Mouse (Mus musculus) gastrocnemius, adult 8-10 months (tissue): Measurements from ENCODE around the gene Frmd3. TPM values are rescaled to one million over a fixed set of nuclear protein-coding genes. Genes with fewer than 3 reads are reported as not detected.
"Not testable (repeated sequence)": the region's sequence is repeated elsewhere in the genome, so short reads cannot be mapped to it uniquely, and the experiment has no call there.

ENCODE experiments used
- DNase-seq, 2 experiments: peaks; one replicate each; pipeline ENCODE4 v3.0.0; 2022; ENCODE audit warnings: low spot score in 2 of 2
- total RNA-seq, 4 experiments: library from RNA; stranded (reverse); gene quantifications; 2 replicates each; pipeline ENCODE4 v1.2.4; 2022

Gene Frmd3
- under 1 TPM; 0.07 to 0.43 (median 0.20) TPM for total RNA-seq

GRCm38 (mm10) chr4:74013211-74014047 is at the start of gene Frmd3:
Gene Frmd3, plus strand, starts transcription at chr4:74013442.
- DNase-seq: peak in 1 of 2 experiments; percentile 7

- DNase-seq: peak; percentile 4 to 58
Measured at GRCm38 (mm10) chr4:73980454-73980853, 32.8 kb upstream of the Frmd3 start.

GRCm38 (mm10) chr4:74012277-74012676 is 965 bp upstream of the Frmd3 start:
- no peak for DNase-seq

- no peak for DNase-seq
Measured at GRCm38 (mm10) chr4:74012700-74013099, 542 bp upstream of the Frmd3 start.

GRCm38 (mm10) chr4:74014048-74014500 is 832 bp downstream of the Frmd3 start:
- DNase-seq: no peak

GRCm38 (mm10) chr4:74020084-74020483 is 6.8 kb downstream of the Frmd3 start:
- DNase-seq: no peak

GRCm38 (mm10) chr4:74043226-74043625 is 30.0 kb downstream of the Frmd3 start:
- no peak for DNase-seq

GRCm38 (mm10) chr4:74051692-74052091 is 38.5 kb downstream of the Frmd3 start:
- DNase-seq: no peak

- DNase-seq: no peak
Measured at GRCm38 (mm10) chr4:74076727-74077126, 63.5 kb downstream of the Frmd3 start.

GRCm38 (mm10) chr4:74110816-74111215 is 97.6 kb downstream of the Frmd3 start:
- DNase-seq: no peak

GRCm38 (mm10) chr4:74191528-74191927 is 178.3 kb downstream of the Frmd3 start:
- no peak for DNase-seq

- no peak for DNase-seq
Measured at GRCm38 (mm10) chr4:74201281-74201811, 188.1 kb downstream of the Frmd3 start.

GRCm38 (mm10) chr4:74221780-74222179 is 208.5 kb downstream of the Frmd3 start:
- DNase-seq: not testable (repeated sequence)

GRCm38 (mm10) chr4:74222360-74222759 is 209.1 kb downstream of the Frmd3 start:
- DNase-seq: no peak

GRCm38 (mm10) chr4:74224210-74224609 is 211.0 kb downstream of the Frmd3 start:
- DNase-seq: no peak

- no peak for DNase-seq
Measured at GRCm38 (mm10) chr4:74230994-74231393, 217.8 kb downstream of the Frmd3 start.

GRCm38 (mm10) chr4:74231405-74231804 is 218.2 kb downstream of the Frmd3 start:
- DNase-seq: no peak

GRCm38 (mm10) chr4:74233534-74233933 is 220.3 kb downstream of the Frmd3 start:
- DNase-seq: no peak

- DNase-seq: no peak
Measured at GRCm38 (mm10) chr4:74242176-74242575, 228.9 kb downstream of the Frmd3 start, which contains the start of gene Kdm4c. Gene Kdm4c, plus strand, starts transcription at chr4:74242497.
